9 mouse cellular contexts compared by ENCODE assay signal in the genomic region with DNA sequence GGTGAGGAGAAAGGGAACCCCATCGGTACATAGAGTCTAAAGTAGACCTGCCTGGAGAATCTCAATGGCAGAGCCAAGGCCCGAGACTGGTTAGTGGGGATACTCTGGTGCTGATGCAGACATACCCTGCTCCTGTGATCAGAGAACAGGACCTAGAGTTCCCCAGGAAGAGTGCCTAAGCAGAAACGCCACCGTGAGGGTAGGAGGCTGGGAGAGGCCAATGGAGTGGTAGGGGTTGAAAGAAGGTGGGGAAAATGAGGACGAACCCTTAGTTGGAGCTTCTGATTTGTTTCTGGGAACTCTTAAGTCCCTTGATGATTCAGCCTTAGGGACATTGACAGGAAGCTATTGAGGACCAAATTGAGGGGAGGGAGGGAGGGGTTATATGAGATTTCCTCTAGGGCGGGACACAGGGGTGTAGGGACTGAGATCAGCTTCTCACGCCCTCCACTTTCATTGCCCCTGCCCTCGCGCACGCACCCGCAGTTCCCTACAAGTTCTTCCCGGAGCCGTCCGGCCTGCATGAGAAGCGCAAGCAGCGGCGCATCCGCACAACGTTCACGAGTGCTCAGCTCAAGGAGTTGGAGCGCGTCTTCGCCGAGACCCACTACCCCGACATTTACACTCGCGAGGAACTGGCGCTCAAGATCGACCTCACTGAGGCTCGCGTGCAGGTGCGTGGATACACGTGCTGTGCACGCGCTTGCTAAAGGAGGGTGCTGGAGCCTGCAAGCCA. TPM values are rescaled to one million over a fixed set of nuclear protein-coding genes. Genes with fewer than 3 reads are reported as not detected.
DNase-seq lines count a peak whose midpoint lies in the region; ATAC-seq and TF ChIP-seq lines count a peak whose summit lies in the region.
"Had no signal": no experiment of that assay in that cellular context is flagged by ENCODE, and none has a peak within 500 bp of the region (broad histone marks: within the 10 kb centered on the region; RNA-seq: fewer than 3 reads in every experiment).

No protein-coding gene starts in this region.

- H3K9ac ChIP-seq in forebrain, embryonic 13.5 days, result no peak overlapping the region
- no peak overlapping the region for H3K9ac ChIP-seq in liver, embryonic 15.5 days

- TF ChIP-seq CTCF in gastrocnemius, adult 2 months (IDR thresholded peaks at IDR 0.05), result no peak
- no peak for TF ChIP-seq CTCF in E14TG2a.4 (conservative IDR thresholded peaks at IDR 0.05; ENCODE audit: low read length)

- peaks cover 20% of the 10 kb centered on the region for H3K36me3 ChIP-seq in E14TG2a.4 (ENCODE audit: insufficient read depth, low read length)
- H3K36me3 ChIP-seq in forebrain, embryonic 13.5 days (ENCODE audit: poor library complexity, severe bottlenecking), result peaks cover 12% of the 10 kb centered on the region
- H3K36me3 ChIP-seq in liver, embryonic 15.5 days (replicated peaks), result no peaks in the 10 kb centered on the region

- ATAC-seq in forebrain, embryonic 13.5 days, result no peak
- ATAC-seq in liver, embryonic 15.5 days (ENCODE audit: insufficient read depth), result no peak

- intact Hi-C loops in gastrocnemius, adult 2 months (cut with DNase I), result no loop called here

- no peak for DNase-seq in gastrocnemius, adult 2 months
- no peak for DNase-seq in gastrocnemius, adult 18-20 months (ENCODE audit: low spot score)
- DNase-seq in spleen, adult 18-20 months, result no peak
- no peak for DNase-seq in left cerebral cortex, adult 18-20 months (ENCODE audit: low spot score in 2 of 2)
- no peak for DNase-seq in cerebellum, adult 9-10 months

- H3K9me3 ChIP-seq in E14TG2a.4 (ENCODE audit: low read length), result no peaks in the 10 kb centered on the region
- H3K9me3 ChIP-seq in forebrain, embryonic 13.5 days (replicated peaks), result no peaks in the 10 kb centered on the region
- no peaks in the 10 kb centered on the region for H3K9me3 ChIP-seq in liver, embryonic 15.5 days (replicated peaks)

- H3K4me1 ChIP-seq in E14TG2a.4 (replicated peaks; ENCODE audit: low read depth, low read length), result peaks cover 60% of the 10 kb centered on the region
- H3K4me1 ChIP-seq in forebrain, embryonic 13.5 days, result peaks cover 30% of the 10 kb centered on the region
- H3K4me1 ChIP-seq in liver, embryonic 15.5 days (replicated peaks), result peaks cover 9% of the 10 kb centered on the region

- H3K4me3 ChIP-seq in gastrocnemius, adult 2 months, result peak overlapping the region; percentile 68
- peak overlapping the region; percentile 78 for H3K4me3 ChIP-seq in E14TG2a.4 (replicated peaks; ENCODE audit: low read length)
- peak overlapping the region; percentile 38 for H3K4me3 ChIP-seq in forebrain, embryonic 13.5 days
- no peak overlapping the region for H3K4me3 ChIP-seq in liver, embryonic 15.5 days (replicated peaks)

- no peak overlapping the region for H3K27ac ChIP-seq in gastrocnemius, adult 2 months
- H3K27ac ChIP-seq in forebrain, embryonic 13.5 days, result no peak overlapping the region
- H3K27ac ChIP-seq in liver, embryonic 15.5 days (replicated peaks), result no peak overlapping the region

- H3K4me2 ChIP-seq in forebrain, embryonic 13.5 days, result peak overlapping the region; percentile 71
- H3K4me2 ChIP-seq in liver, embryonic 15.5 days, result peak overlapping the region; percentile 23; the same call in 1 of the 2 replicates

- WGBS in forebrain, embryonic 13.5 days, result 3% methylated on average over 35 of the region's 35 CpGs
- WGBS in liver, embryonic 15.5 days (ENCODE audit: insufficient replicate concordance), result 3% methylated on average over 35 of the region's 35 CpGs

- H3K27me3 ChIP-seq in E14TG2a.4 (ENCODE audit: insufficient read depth, low read length), result peaks cover 56% of the 10 kb centered on the region
- H3K27me3 ChIP-seq in forebrain, embryonic 13.5 days, result peaks cover 81% of the 10 kb centered on the region
- H3K27me3 ChIP-seq in liver, embryonic 15.5 days, result peaks cover 85% of the 10 kb centered on the region

RNA-seq across cellular contexts. Expression of a gene that starts 2.4 kb away (rescaled TPM):
- not detected for total RNA-seq in gastrocnemius, adult 2 months (2021)
- not detected for total RNA-seq in gastrocnemius, adult 18-20 months (2021)
- polyA plus RNA-seq in forebrain, embryonic 13.5 days (2015; fragmentation: Nextera tagmentation; extraction: Ambion mirVana), result 0.10 TPM in 1 of 2 replicates, not detected in the other
- not detected in 2 replicates for polyA plus RNA-seq in liver, embryonic 15.5 days (2015; fragmentation: Nextera tagmentation; extraction: Ambion mirVana)
- under 1 TPM; 0.51 to 0.68 TPM for total RNA-seq in left cerebral cortex, adult 18-20 months (2021)
- polyA plus RNA-seq: gonadal fat pad, adult 2 months had no signal

RNA-seq across cellular contexts. Expression of a gene that starts 17.6 kb away (rescaled TPM):
- 10 to 100 TPM; 89.0 to 96.5 TPM for total RNA-seq in gastrocnemius, adult 2 months (2021)
- total RNA-seq in gastrocnemius, adult 18-20 months (2021), result 100 to 1,000 TPM in 1 of 2 experiments, 10 to 100 TPM in 1; 93.5 to 101 TPM
- 23.9 and 31.8 TPM in 2 replicates for polyA plus RNA-seq in forebrain, embryonic 13.5 days (2015; fragmentation: Nextera tagmentation; extraction: Ambion mirVana)
- polyA plus RNA-seq in liver, embryonic 15.5 days (2015; fragmentation: Nextera tagmentation; extraction: Ambion mirVana), result 6.3 and 7.0 TPM in 2 replicates
- total RNA-seq in left cerebral cortex, adult 18-20 months (2021), result 10 to 100 TPM; 28.7 to 31.4 TPM

RNA-seq across cellular contexts. Expression of a gene that starts 36.5 kb away (rescaled TPM):
- 1 to 10 TPM in 1 of 2 experiments, under 1 TPM in 1; 0.77 to 4.3 TPM for total RNA-seq in gastrocnemius, adult 2 months (2021)
- 1 to 10 TPM; 1.9 to 3.4 TPM for total RNA-seq in gastrocnemius, adult 18-20 months (2021)
- 0.67 and 0.75 TPM in 2 replicates for polyA plus RNA-seq in forebrain, embryonic 13.5 days (2015; fragmentation: Nextera tagmentation; extraction: Ambion mirVana)
- polyA plus RNA-seq in liver, embryonic 15.5 days (2015; fragmentation: Nextera tagmentation; extraction: Ambion mirVana), result 6.1 and 7.7 TPM in 2 replicates
- under 1 TPM in 1 of 2 experiments, not detected in 1; 0.54 TPM for total RNA-seq in left cerebral cortex, adult 18-20 months (2021)

RNA-seq across cellular contexts. Expression of a gene that starts 43.1 kb away (rescaled TPM):
- 10 to 100 TPM; 17.3 to 26.6 TPM for total RNA-seq in gastrocnemius, adult 2 months (2021)
- 10 to 100 TPM; 17.8 to 24.2 TPM for total RNA-seq in gastrocnemius, adult 18-20 months (2021)
- 95.4 and 106 TPM in 2 replicates for polyA plus RNA-seq in forebrain, embryonic 13.5 days (2015; fragmentation: Nextera tagmentation; extraction: Ambion mirVana)
- polyA plus RNA-seq in liver, embryonic 15.5 days (2015; fragmentation: Nextera tagmentation; extraction: Ambion mirVana), result 44.5 and 48.0 TPM in 2 replicates
- total RNA-seq in left cerebral cortex, adult 18-20 months (2021), result 10 to 100 TPM; 27.2 to 34.1 TPM

RNA-seq across cellular contexts. Expression of a gene that starts 50.1 kb away (rescaled TPM):
- 1 to 10 TPM; 2.4 to 2.8 TPM for total RNA-seq in gastrocnemius, adult 2 months (2021)
- total RNA-seq in gastrocnemius, adult 18-20 months (2021), result 1 to 10 TPM in 1 of 2 experiments, under 1 TPM in 1; 0.89 to 2.8 TPM
- polyA plus RNA-seq in forebrain, embryonic 13.5 days (2015; fragmentation: Nextera tagmentation; extraction: Ambion mirVana), result 8.6 and 20.1 TPM in 2 replicates
- 0.24 and 0.62 TPM in 2 replicates for polyA plus RNA-seq in liver, embryonic 15.5 days (2015; fragmentation: Nextera tagmentation; extraction: Ambion mirVana)
- not detected for total RNA-seq in left cerebral cortex, adult 18-20 months (2021)
